In genomic region chr17:27485940-27486339, GRCm38 (mm10) we compare ENCODE assay signal across 19 mouse cellular contexts. TPM values are rescaled to one million over a fixed set of nuclear protein-coding genes. Genes with fewer than 3 reads are reported as not detected.
DNase-seq lines count a peak whose midpoint lies in the region; ATAC-seq and TF ChIP-seq lines count a peak whose summit lies in the region.
"Had no signal": no experiment of that assay in that cellular context is flagged by ENCODE, and none has a peak within 500 bp of the region (broad histone marks: within the 10 kb centered on the region; RNA-seq: fewer than 3 reads in every experiment).

No protein-coding gene starts in this region.

- 41% methylated on average over 8 of the region's 8 CpGs for WGBS in hindbrain, embryonic 13.5 days
- 43% methylated on average over 8 of the region's 8 CpGs for WGBS in hindbrain, embryonic 12.5 days

- no peak for TF ChIP-seq EP300 in ES-Bruce4 (IDR thresholded peaks at IDR 0.05; ENCODE audit: insufficient read depth, low read depth, low read length)

- peaks cover 37% of the 10 kb centered on the region for H3K4me1 ChIP-seq in hindbrain, embryonic 13.5 days (replicated peaks)
- H3K4me1 ChIP-seq in hindbrain, embryonic 12.5 days, result peaks cover 37% of the 10 kb centered on the region
- H3K4me1 ChIP-seq in E14TG2a.4 (replicated peaks; ENCODE audit: low read depth, low read length) (peaks cover 41% of the 10 kb centered on the region), ES-Bruce4 (ENCODE audit: control insufficient read depth, insufficient read depth, low read length) (no peaks in the 10 kb centered on the region)
- H3K4me1 ChIP-seq: embryonic facial prominence, embryonic 12.5 days had no signal

- no peak overlapping the region for H3K9ac ChIP-seq in hindbrain, embryonic 13.5 days
- no peak overlapping the region for H3K9ac ChIP-seq in hindbrain, embryonic 12.5 days
- H3K9ac ChIP-seq in ES-Bruce4 (ENCODE audit: low read depth, poor library complexity, severe bottlenecking), result no peak overlapping the region
- H3K9ac ChIP-seq: embryonic facial prominence, embryonic 12.5 days; forebrain, embryonic 15.5 days; heart, embryonic 13.5 days; hindbrain, embryonic 15.5 days had no signal

- peak overlapping the region; percentile 14; the same call in 1 of the 2 replicates for H3K27ac ChIP-seq in hindbrain, embryonic 13.5 days
- H3K27ac ChIP-seq in hindbrain, embryonic 12.5 days, result no peak overlapping the region
- H3K27ac ChIP-seq in ES-Bruce4 (ENCODE audit: insufficient read depth, low read length), result no peak overlapping the region
- H3K27ac ChIP-seq: embryonic facial prominence, embryonic 12.5 days; forebrain, embryonic 15.5 days; heart, embryonic 13.5 days; hindbrain, embryonic 15.5 days had no signal

- no peak for ATAC-seq in hindbrain, embryonic 13.5 days (ENCODE audit: low FRiP score)
- ATAC-seq in hindbrain, embryonic 12.5 days (ENCODE audit: low FRiP score), result no peak
- ATAC-seq: forebrain, embryonic 15.5 days; intestine, embryonic 16.5 days had no signal

- no peaks in the 10 kb centered on the region for H3K36me3 ChIP-seq in hindbrain, embryonic 13.5 days
- H3K36me3 ChIP-seq in hindbrain, embryonic 12.5 days, result no peaks in the 10 kb centered on the region
- no peaks in the 10 kb centered on the region for H3K36me3 ChIP-seq in E14TG2a.4 (ENCODE audit: insufficient read depth, low read length)
- no peaks in the 10 kb centered on the region for H3K36me3 ChIP-seq in ES-Bruce4 (ENCODE audit: control insufficient read depth, insufficient read depth, low read length, poor library complexity, severe bottlenecking)
- H3K36me3 ChIP-seq: embryonic facial prominence, embryonic 12.5 days; forebrain, embryonic 15.5 days; heart, embryonic 13.5 days; hindbrain, embryonic 15.5 days had no signal

- no peak for TF ChIP-seq POLR2A in ES-Bruce4 (IDR thresholded peaks at IDR 0.05; ENCODE audit: insufficient read depth, low read length)

- peak; percentile 60 to 64 for DNase-seq in cerebellum, postnatal 25 days
- DNase-seq in cerebellum, postnatal 36 days, result no peak
- DNase-seq in thymus, postnatal 14 days, result no peak
- no peak for DNase-seq in adrenal gland, postnatal 14 days
- DNase-seq: adrenal gland, postnatal 10 days; cerebellum, adult 9-10 months; gastrocnemius, postnatal 36 days; heart, adult 11 months; heart, postnatal 36 days had no signal

- no peak overlapping the region for H3K4me3 ChIP-seq in hindbrain, embryonic 13.5 days
- no peak overlapping the region for H3K4me3 ChIP-seq in hindbrain, embryonic 12.5 days
- H3K4me3 ChIP-seq in E14TG2a.4 (replicated peaks; ENCODE audit: low read length) (peak overlapping the region; percentile 60), ES-Bruce4 (ENCODE audit: low read depth, low read length) (peak overlapping the region; percentile 24)
- H3K4me3 ChIP-seq: embryonic facial prominence, embryonic 12.5 days; forebrain, embryonic 15.5 days; heart, embryonic 13.5 days; hindbrain, embryonic 15.5 days had no signal

- H3K4me2 ChIP-seq in hindbrain, embryonic 13.5 days, result no peak overlapping the region
- no peak overlapping the region for H3K4me2 ChIP-seq in hindbrain, embryonic 12.5 days (replicated peaks)
- H3K4me2 ChIP-seq: embryonic facial prominence, embryonic 12.5 days; forebrain, embryonic 15.5 days; heart, embryonic 13.5 days; hindbrain, embryonic 15.5 days had no signal

- H3K9me3 ChIP-seq in hindbrain, embryonic 13.5 days, result no peaks in the 10 kb centered on the region
- H3K9me3 ChIP-seq in hindbrain, embryonic 12.5 days (replicated peaks), result no peaks in the 10 kb centered on the region
- H3K9me3 ChIP-seq in E14TG2a.4 (ENCODE audit: low read length) (no peaks in the 10 kb centered on the region), ES-Bruce4 (replicated peaks; ENCODE audit: control insufficient read depth, insufficient read depth, low read length, poor library complexity, severe bottlenecking) (no peaks in the 10 kb centered on the region)
- H3K9me3 ChIP-seq: embryonic facial prominence, embryonic 12.5 days; forebrain, embryonic 15.5 days; heart, embryonic 13.5 days; hindbrain, embryonic 15.5 days had no signal

- TF ChIP-seq CTCF in E14TG2a.4 (conservative IDR thresholded peaks at IDR 0.05; ENCODE audit: low read length) (no peak), ES-Bruce4 (IDR thresholded peaks at IDR 0.05; ENCODE audit: low read depth, low read length) (no peak)

- no peaks in the 10 kb centered on the region for H3K27me3 ChIP-seq in hindbrain, embryonic 13.5 days
- H3K27me3 ChIP-seq in hindbrain, embryonic 12.5 days, result no peaks in the 10 kb centered on the region
- peaks cover 36% of the 10 kb centered on the region for H3K27me3 ChIP-seq in E14TG2a.4 (ENCODE audit: insufficient read depth, low read length)
- H3K27me3 ChIP-seq in ES-Bruce4 (ENCODE audit: control insufficient read depth, insufficient read depth, low read length, poor library complexity, severe bottlenecking), result no peaks in the 10 kb centered on the region
- H3K27me3 ChIP-seq: embryonic facial prominence, embryonic 12.5 days; forebrain, embryonic 15.5 days; hindbrain, embryonic 15.5 days had no signal

RNA-seq across cellular contexts. Expression of gene Grm4, which starts 35.3 kb away (rescaled TPM):
- polyA plus RNA-seq in hindbrain, embryonic 13.5 days (2015; fragmentation: Nextera tagmentation; extraction: Ambion mirVana), result 4.8 and 5.2 TPM in 2 replicates
- polyA plus RNA-seq in hindbrain, embryonic 12.5 days (2016; fragmentation: Nextera tagmentation; extraction: Ambion mirVana), result 3.7 and 4.2 TPM in 2 replicates
- polyA plus RNA-seq in ES-Bruce4 (2011; ENCODE audit: insufficient read depth, insufficient read length, low read depth, missing spikeins), result 0.49 and 0.63 TPM in 2 replicates
- 3.9 and 4.5 TPM in 2 replicates for total RNA-seq in adrenal gland, postnatal 14 days (2021)
- total RNA-seq: MEL had no signal

Comparison
In these comparisons a context has a peak if more than half of its experiments do, and no peak if none do; other contexts are left out.
1. DNase-seq: peak in cerebellum, postnatal 25 days (2 of 2); none in cerebellum, postnatal 36 days (0 of 2), thymus, postnatal 14 days (single experiment) and adrenal gland, postnatal 14 days (single experiment).
2. H3K4me3 ChIP-seq: peak in E14TG2a.4 (single experiment) and ES-Bruce4 (single experiment); none in hindbrain, embryonic 13.5 days (single experiment) and hindbrain, embryonic 12.5 days (single experiment).